Mouse (Mus musculus): ENCODE data around the gene Tbx3. TPM values are rescaled to one million over a fixed set of nuclear protein-coding genes. Genes with fewer than 3 reads are reported as not detected.

Gene Tbx3
- total RNA-seq (2021), result 100 to 1,000 TPM; 179 to 231 TPM
- long read RNA-seq, experiment 1, full-length matches to known transcripts, result 18 of 53 reads
- long read RNA-seq, experiment 1, partial matches to known transcripts, result 33 of 53 reads
- long read RNA-seq, experiment 1, other reads (novel, unspliced or antisense), result 2 of 53 reads
- long read RNA-seq, experiment 2, full-length matches to known transcripts, result 21 of 73 reads
- long read RNA-seq, experiment 2, partial matches to known transcripts, result 41 of 73 reads
- long read RNA-seq, experiment 2, other reads (novel, unspliced or antisense), result 11 of 73 reads

DNA sequence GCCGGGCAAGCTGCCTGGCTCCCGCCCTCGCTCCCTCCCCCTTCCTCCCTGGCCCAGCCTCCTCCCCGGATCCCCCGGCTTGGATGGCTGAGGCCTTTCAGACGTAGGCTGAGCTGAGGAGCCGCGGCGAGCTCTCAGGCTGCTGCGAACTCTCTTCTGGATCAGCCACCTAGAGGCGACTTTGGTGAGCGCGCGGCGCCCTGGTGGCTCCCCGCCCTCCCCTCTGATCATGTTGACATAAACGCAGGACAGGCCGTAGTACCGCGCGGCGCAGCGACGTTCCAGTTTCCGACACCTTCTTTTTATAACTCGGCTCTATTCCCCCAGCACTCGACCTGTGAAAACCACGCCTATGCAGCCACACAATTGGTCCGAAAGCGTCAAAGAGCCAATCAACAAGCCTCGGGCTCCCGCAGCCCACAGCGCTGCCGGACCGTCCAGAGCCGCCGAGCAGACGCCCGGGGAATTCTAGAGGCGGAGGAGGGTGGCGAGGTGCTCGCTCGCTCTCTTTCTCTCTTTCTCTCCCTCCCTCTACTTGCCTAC lies at the start of gene Tbx3:
TSS of gene Tbx3 (plus strand) at position 104 of the 543 bp plus-strand sequence.
- peak; percentile 79 to 87 for DNase-seq (ENCODE audit: low spot score in 2 of 2)

DNA sequence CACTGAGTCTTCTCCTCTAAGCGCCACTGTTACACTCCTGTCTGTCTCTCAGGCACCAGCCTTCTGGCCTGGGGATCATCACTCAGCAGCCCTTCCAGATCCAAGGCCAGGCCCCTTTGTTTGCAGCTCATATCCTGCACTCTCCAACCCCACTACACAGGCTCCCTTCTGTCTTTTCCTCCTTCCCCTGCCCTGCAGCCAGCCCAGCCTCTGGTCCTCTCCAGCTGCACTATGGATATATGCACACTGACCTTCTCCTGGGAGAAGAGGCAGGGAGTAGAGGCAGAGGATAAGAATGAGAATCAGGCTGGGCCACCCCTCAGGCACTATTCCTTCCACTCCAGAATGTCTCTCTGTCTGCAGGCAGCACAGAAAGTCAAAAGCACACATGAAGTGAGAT lies 48.4 kb upstream of the Tbx3 start:
- DNase-seq (ENCODE audit: low spot score in 2 of 2), result no peak

DNA sequence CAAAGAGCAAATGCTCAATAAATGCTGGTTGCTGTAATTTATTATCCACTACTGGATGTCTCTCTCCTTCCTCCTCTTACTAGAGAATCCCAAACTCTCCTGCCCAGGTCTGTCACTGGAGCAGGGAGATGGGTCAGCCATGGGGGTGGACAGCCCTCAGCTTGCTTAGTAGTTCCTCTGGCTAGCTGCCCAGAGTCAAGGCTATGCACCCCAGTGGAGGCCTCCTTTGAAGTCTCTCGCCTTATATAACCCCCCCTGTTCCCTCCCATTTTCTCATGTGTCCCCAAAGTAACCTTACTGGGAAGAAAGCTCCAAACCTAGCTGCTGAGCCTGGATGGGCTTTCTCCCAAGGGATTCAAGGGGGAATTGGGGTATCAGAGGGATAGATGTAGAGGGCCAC lies 45.9 kb upstream of the Tbx3 start:
- peak in 1 of 2 experiments; percentile 50 for DNase-seq (ENCODE audit: low spot score in 2 of 2)

DNA sequence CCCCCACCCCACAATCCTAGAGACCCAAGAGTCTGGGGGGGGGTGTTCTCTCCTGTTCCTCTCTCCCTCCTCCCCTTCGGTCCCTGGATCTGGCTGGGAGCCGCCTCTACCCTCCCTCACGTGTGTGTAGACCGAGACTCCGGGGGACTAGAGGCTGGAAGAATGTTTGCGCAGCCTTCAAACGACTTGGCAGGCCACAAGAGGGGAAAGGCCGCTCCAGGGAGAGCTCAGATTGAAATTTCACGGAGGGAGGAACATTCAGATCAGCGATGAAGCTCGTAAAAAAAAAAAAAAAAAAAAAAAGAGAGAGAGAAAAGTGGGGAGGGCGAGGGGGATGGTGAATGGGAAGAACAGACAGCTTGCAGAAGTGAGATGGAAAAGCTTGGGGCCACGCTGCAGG lies 44.9 kb upstream of the Tbx3 start:
- DNase-seq (ENCODE audit: low spot score in 2 of 2), result no peak

DNA sequence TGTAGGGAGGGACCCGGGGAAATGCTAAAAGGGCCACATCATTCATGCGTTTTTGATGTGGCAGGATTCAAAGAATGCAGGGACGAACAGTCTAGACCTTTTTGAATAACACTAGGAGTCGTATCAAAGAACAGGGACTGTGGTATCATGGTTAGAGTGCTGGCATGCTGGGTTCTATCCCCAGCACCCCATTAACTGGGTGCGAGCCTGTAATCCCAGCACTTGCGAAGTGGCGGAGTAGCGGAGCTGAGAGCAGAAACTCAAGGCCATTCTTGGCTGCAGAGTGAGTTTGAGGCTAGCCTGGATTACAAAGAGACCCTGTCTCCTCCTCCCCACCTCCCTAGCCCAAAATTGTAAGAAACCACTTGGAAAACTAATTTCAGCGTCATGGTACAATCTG lies 44.3 kb upstream of the Tbx3 start:
- DNase-seq (ENCODE audit: low spot score in 2 of 2), result no peak

DNA sequence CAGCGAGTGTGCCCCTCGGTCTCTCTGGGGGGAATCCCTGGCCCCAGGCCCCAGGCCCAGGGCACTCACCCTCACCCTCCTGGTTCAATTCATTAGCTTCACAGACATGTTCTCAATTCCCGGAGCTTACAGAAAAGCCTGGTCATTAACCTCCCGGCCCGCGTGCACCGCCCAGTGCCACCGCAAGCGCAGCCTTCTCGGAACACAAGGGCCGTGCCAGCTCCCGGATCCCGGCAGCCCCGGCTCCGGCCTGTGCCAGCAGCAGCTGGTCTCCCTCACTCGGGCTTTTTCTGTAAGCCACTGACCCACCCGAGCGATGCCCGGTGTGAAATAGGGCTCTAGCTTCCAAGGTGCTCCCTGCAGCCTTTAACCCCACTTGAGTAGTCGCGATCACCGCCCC lies 43.8 kb upstream of the Tbx3 start:
- no peak for DNase-seq (ENCODE audit: low spot score in 2 of 2)

DNA sequence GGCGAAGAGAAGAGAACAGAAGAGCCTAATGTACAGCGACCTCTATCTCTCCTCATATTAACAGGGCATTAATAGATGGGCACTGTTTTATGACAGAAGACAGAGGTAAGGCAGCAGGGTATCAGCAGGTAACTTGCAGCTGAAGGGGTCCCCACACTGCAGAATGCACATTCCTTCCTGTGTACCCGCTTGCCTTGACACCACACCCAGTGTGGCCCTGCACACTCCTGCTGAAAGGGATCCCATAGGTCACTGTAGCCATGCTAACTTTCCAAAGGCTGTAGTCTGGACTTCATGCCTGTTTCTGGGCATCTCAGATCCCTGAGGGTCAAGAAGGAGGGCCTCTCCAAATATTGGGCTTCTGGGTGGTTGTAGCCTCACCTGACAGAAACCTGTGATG lies 42.4 kb upstream of the Tbx3 start:
- no peak for DNase-seq (ENCODE audit: low spot score in 2 of 2)

DNA sequence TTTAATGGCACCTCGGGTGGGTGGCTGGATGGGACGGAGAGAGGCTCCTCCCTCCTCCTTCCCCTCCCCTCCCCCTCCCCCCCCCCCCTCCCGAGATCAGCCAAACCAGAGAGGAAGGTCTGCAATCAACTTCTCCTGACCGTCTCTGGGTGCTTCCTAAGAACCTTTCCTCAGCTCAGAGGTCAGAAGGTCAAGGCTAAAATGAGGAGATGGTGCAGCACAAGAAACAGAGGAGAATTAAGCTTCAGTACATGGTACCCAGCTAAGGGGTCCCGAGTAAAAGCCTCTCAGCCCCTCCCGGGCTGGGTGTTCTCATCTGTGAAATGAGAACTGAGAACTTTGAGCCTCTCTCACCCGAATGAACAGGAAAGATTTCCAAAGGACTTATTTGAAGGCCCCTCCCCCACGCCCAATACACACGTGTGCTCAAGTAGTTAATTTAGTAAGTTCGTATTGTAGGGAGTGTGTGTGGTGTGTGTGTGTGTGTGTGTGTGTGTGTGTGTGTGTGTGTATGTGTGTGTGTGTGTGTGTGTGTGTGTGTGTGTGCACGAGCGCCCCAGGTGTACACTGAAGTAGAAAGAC lies 41.6 kb upstream of the Tbx3 start:
- no peak for DNase-seq (ENCODE audit: low spot score in 2 of 2)

DNA sequence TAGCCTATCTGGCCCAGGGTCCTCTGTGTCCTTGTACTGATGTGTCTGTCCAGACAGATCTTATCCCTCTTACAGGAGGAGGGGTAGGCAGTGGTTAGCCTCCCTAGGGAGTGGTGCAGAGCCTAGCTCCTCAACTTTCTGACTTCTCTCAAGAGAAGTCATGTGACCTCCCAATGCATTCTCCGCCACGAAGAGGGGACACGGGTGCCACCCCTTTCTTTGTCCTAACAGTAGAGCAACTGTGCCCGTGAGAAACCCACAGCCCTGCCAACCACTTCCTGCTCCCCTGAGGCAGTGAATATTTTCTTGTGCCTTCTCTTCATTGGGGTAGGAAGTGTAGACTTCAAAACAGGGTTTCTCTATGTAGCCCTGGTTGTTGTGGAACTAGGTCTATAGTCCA lies 36.9 kb upstream of the Tbx3 start:
- DNase-seq (ENCODE audit: low spot score in 2 of 2), result no peak

DNA sequence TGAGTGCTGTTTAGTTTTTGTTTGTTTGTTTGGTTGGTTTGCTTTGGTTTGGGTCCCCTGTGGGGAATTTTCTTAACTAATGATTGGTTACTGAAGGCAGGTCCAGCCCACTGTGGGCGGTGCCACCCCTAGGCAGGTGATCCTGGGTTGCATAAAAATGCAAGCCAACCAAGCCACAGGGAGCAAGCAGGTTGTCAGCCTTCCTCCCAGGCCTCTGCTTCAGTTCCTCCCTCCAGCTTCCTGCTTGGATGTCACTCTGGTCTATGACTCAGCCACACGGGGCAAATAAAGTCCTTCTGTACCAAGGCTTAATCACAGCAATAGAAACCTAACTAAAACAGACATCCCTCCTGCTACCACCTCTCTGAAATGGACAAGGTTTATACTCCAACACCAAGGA lies 35.6 kb upstream of the Tbx3 start:
- no peak for DNase-seq (ENCODE audit: low spot score in 2 of 2)

DNA sequence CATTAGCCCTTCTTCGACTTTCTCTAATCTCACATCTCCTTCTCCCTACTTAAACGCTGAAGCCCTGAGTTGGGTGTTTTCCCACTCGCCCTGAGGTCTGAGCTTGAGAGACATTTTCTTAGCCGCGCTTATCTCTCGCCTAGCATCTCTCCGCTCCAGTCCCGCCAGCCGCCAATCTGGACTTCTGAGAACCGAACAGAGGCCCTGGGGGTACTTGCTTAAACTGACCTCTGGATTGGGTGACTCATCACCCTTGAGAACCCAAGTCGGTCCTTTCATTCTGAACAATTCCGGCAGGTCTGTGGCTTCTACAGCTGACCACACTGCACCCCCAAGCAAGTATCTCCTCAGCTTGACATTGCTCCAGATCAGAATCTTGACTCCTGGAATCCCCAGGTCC lies 32.2 kb upstream of the Tbx3 start:
- no peak for DNase-seq (ENCODE audit: low spot score in 2 of 2)

DNA sequence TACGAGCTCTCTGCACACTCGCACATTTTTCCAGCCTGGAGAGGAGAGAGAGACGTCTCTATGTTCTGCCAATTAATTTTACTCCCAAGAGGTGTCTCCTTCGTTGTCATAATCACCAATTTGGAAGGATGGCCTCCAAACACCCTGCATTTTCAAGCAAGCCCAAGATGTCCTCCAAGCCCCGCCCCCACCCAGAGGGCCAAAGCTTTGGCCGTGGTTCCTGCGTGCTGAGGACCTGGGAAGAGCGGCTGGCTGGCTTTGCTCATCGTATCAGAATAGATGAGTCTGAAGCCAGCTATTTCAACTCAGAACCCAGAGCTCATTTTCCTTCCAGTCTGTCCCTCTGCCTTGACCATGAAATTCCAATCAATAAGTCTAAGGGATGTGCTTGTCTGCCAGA lies 29.4 kb upstream of the Tbx3 start:
- no peak for DNase-seq (ENCODE audit: low spot score in 2 of 2)

DNA sequence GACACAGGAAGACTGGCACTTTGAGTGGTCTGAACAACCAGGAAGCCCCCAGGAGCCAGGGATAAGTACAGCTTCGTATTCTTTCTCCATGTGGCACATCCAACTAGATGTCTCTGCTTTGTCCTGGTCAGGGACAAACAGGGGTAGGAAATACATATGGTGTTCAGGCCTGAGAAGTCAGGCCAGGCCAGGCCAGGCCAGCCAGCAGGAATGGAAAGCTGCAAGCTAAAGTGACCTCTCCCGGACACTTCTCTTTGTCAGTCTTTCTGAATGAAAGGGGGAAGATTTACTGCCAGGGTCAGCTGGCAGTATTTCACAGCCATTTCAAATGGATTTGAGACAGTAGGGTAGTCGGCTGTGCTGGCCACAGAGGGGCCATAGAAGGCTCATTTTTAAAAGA lies 28.8 kb upstream of the Tbx3 start:
- DNase-seq (ENCODE audit: low spot score in 2 of 2), result no peak

DNA sequence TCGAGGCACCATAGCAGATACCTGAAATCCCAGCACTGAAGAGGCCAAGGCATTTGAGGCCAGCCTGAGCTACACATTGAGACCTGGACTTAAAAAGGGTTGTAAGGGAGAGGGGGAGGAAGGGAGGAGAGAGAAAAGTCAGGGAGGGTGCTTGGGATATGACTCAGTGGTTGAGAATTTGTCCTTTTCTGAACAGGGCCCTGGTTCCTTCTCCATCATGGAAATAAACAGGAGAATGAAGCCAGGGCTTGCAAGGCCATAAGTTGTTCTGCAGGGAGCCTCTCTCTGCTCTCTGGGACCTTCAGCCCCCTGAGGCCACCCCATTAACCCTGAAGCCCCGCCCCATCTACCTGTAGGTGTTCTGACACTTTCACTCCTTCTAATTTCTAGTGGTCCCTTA lies 23.5 kb upstream of the Tbx3 start:
- DNase-seq (ENCODE audit: low spot score in 2 of 2), result no peak

DNA sequence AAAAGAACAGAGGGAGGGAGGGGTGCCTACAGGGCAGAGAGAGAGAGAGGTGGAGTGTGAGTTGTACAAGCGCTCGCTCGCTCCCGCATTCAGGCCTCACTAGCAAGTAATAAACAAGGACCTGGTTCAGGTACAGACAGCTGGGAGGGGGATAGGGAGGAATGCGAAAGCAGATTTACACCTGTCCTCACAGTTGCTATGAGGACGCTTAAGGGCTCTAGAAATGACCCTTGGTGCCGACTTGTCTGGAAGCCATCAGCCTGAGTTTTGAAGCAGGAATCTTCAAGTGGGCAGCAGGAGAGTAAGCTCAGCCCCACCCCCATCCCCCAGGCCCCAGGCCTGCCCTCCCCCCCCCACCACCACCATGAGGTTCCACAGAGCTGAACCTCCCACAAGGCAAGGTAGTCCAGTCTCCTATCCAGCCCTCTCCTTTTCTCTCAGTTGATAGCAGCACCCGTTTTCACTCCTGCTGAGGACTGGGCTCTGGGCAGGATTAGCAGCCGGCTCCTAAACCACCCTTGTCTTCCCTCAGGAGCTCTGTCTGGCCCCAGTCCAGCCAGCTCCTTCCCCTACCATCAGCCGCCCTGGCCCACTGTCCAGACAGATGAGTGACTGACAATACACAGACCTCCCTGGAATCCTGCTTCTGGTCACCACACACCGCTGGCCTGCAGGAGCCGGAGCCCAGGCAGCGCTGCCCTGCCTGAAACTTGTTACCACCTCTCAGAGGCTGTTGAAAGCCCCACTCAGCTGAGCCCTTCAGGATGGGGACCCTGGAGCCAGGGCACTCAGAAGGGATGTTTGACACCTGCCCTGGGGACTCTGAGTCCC lies 19.1 kb upstream of the Tbx3 start:
- DNase-seq (ENCODE audit: low spot score in 2 of 2), result no peak

DNA sequence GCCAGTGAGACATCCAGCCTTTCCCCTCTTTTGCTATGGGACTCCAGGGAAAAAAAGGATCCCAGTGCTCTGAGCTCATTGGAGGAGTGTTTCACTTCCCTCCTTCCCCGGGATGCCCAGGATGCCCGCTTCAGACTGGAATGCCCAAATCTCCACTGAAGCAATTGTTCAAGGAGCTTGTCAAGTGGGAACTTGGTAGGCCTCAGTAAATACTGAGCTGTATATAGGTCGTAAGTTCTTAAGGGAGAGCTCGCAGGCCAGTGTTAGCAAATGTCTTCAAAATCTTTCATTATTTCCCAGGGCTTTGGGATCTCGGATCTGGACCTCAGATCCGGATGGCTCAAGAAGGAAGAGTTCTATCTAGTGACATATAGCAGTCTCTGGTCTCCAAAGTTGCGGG lies 14.1 kb upstream of the Tbx3 start:
- DNase-seq (ENCODE audit: low spot score in 2 of 2), result no peak

DNA sequence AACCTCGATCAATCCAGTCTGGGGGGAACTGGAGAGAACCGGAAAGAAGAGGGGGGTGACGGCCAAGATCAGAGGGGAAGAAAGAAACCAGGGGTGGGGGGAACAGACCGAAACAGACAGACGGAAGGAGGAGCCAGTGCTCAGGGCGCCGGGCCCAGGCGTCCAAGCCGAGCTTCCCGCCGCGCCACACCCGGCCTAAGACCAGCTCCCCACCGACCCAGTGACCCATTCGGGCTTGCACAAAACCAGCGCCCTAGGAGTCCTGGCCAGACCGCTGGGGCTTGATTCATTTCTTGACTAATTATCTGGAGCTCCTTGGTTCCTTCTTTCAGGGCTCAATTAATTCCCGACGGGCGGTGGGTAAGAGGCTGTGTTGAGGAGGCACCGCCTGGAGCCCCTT lies 13.6 kb upstream of the Tbx3 start:
- DNase-seq (ENCODE audit: low spot score in 2 of 2), result no peak

DNA sequence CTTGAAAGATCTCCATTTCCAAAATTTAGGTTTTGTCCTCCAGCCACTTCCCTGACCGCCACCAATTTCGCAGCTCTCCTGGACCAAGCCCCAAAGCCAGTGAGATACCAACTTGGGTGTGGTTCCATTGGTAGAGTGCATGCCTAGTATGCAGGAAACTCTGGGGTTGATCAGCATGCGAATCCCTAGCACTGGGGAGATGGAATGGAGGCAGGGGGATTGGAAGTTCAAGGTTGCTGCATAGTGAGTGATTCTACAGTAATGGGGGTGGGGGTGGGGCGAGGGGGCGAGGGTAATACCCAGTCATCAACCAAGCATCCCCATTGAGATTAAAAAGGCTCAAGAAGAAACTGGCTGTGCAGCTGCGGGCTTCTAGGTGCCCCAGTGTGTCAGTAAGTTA lies 13.1 kb upstream of the Tbx3 start:
- DNase-seq (ENCODE audit: low spot score in 2 of 2), result no peak

DNA sequence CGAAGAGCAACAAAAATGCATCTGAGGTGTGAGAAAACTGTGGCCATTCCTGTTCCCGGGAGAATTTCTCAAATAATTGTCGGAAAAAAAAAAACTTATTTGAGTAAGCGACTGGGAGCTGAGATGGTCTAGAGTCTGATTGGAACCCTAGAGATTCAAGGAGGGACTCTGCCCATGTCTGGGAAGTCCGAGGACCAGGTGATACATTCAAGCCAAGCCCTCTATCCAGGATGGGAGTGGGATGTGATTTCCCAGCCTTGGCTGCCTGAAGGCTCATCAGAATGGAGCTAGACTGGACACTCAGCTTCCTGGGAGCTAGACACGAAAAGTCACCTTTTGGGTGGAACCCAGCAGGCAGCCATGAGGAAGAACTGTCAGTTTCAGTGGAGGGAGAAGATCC lies 12.7 kb upstream of the Tbx3 start:
- no peak for DNase-seq (ENCODE audit: low spot score in 2 of 2)

DNA sequence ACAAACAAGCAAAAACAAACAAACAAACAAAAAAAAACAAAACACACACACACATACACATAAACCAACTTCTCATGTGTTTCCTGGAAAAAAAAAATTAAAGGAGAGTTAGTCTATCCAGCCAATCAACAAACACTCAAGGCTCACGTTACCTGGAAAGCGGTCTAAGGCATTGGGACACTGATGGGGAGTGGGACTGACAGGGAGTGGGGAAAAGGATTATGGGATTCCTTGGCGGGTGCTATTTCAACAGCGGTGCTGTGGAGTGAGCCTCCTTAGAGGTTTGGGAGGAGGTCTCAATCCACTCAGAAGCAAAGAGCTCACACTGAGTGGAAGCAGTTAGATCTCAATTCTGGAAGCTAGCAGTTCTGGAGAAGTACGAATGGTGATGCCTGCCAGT lies 12.1 kb upstream of the Tbx3 start:
- no peak for DNase-seq (ENCODE audit: low spot score in 2 of 2)

DNA sequence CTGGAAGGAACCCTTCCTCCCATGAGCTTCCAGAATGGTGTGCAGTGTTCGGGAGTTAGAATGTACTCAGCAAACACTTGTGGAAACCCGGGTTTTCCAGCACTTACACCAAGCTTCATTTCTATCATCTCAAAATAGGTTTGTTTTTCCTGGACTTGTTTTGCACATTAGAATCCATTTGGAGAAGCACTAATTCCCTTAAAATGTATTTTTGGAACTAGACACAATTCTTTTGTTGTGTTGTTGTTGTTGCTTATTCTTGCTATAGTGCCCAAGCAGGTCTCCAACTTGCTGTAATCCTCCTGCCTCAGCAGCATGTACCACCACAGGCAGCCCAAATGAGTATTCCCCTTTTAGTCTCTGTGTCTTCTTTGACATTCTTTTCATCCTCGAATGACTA lies 11.4 kb upstream of the Tbx3 start:
- DNase-seq (ENCODE audit: low spot score in 2 of 2), result no peak
